Mouse (Mus musculus) hindbrain, embryonic 12.5 days (tissue): Measurements from ENCODE around the gene Bnip2. TPM values are rescaled to one million over a fixed set of nuclear protein-coding genes. Genes with fewer than 3 reads are reported as not detected.

Experiments
- ATAC-seq: fragments of 200-750 bp; cut with Nextera tagmentation; 2 replicates; pipeline ENCODE4 v1.8.0; 2017; ENCODE audit warnings: moderate TSS enrichment; ENCODE audit not compliant: low FRiP score
- H3K27ac ChIP-seq: fragments of 300-500 bp; sonication (generic); 2 replicates; pipeline ENCODE4 v1.5.1; 2016; ENCODE audit warnings: mild to moderate bottlenecking
- H3K27me3 ChIP-seq: fragments of 300-500 bp; sonication (generic); 2 replicates; pipeline ENCODE4 v1.6.1; 2016; ENCODE audit warnings: mild to moderate bottlenecking
- H3K36me3 ChIP-seq: fragments of 300-500 bp; sonication (generic); 2 replicates; pipeline ENCODE4 v1.6.1; 2016; ENCODE audit warnings: mild to moderate bottlenecking
- H3K4me1 ChIP-seq: fragments of 300-500 bp; sonication (generic); 2 replicates; pipeline ENCODE4 v1.6.1; 2016
- H3K4me2 ChIP-seq: fragments of 300-500 bp; sonication (generic); replicated peaks from 2 replicates; pipeline ENCODE4 v1.6.1; 2016; ENCODE audit warnings: mild to moderate bottlenecking
- H3K4me3 ChIP-seq: fragments of 300-500 bp; sonication (generic); 2 replicates; pipeline ENCODE4 v1.5.1; 2016; ENCODE audit warnings: mild to moderate bottlenecking
- H3K9ac ChIP-seq: fragments of 300-500 bp; sonication (generic); 2 replicates; pipeline ENCODE4 v1.6.1; 2016; ENCODE audit warnings: mild to moderate bottlenecking, moderate library complexity
- H3K9me3 ChIP-seq: fragments of 300-500 bp; sonication (generic); replicated peaks from 2 replicates; pipeline ENCODE4 v1.6.1; 2016; ENCODE audit warnings: mild to moderate bottlenecking
- WGBS: fragments of 180-500 bp; shearing (Covaris S2); methylation state at CpG from one replicate; pipeline ENCODE4 v1.1.7; 2016; 5-methylcytosine and 5-hydroxymethylcytosine counted together
- polyA plus RNA-seq: library from polyadenylated mRNA; unstranded; fragments of >200 nt; fragmentation: Nextera tagmentation; extraction: Ambion mirVana; gene quantifications from 2 replicates; pipeline ENCODE4 v1.2.1, GENCODE M21; 2016

Gene Bnip2
- polyA plus RNA-seq, 1 experiment from 2014 or later = 109 TPM

DNA sequence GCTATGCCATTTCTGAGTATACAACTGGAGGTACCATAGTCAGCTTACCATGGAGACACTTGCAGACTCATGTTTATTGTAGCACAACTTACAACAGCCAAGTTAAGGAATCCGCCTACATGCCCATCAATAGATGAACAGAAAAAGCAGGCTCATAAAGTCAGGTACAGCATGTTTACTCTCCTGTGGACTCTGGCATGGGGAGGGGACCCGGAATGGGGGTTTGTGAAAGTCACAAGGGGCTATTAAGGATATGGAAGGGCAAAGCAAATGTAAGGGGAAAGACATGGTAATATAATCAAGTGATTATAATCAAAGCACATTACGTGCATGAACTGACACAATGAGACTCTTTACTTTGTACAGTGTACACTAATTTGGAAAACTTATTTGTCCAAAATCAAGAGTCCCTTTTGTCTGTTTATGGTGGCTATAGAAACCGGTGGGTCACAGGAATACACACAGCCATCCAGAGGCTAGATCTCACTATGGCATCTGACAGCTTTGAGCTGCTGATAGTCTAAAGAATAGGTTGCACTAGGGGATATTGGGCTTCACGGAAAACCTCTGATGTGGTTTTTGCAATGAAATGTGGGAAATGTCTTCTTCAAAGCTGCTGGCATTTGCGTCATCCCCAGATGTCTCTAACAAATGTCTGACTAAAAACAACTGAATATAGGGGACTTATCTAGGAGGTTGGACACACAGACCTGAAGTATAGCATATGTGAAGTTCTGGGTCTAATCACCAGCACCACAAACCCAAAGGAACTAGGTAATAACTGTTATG is 50.5 kb downstream of the Bnip2 start:
- Histone ChIP-seq H3K27me3 (no peaks in the 10 kb centered on the region), H3K4me1 (no peaks in the 10 kb centered on the region), H3K27ac (no peak overlapping the region), H3K4me3 (no peak overlapping the region), H3K9ac (no peak overlapping the region), H3K4me2 (no peak overlapping the region), H3K36me3 (no peaks in the 10 kb centered on the region), H3K9me3 (no peaks in the 10 kb centered on the region)
- 88% methylated on average over 6 of the region's 6 CpGs for WGBS
- ATAC-seq = no peak

DNA sequence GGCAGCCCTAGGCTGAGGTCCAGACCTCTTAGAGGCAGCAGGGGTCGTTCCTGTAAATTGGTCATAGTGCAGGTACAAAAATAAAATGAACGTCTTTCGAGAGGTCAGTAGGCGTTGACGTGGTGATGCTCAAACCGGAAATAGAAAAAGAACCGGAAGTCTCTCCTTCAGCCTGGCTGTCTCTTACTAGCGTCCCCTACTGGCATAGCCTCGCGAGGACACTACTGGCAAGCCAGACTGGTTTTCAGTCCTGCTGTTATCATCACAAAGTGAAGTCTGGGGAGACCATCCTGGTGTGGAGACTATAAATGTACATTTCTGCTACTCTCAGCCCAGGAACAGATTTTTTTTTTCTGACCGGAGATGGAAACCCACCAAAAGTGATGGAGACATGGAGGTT is 51.3 kb downstream of the Bnip2 start:
- 88% methylated on average over 11 of the region's 11 CpGs for WGBS
- no peaks in the 10 kb centered on the region for H3K36me3 ChIP-seq
- no peaks in the 10 kb centered on the region for H3K27me3 ChIP-seq
- H3K27ac ChIP-seq = no peak overlapping the region
- no peak for ATAC-seq
- no peaks in the 10 kb centered on the region for H3K4me1 ChIP-seq
- no peak overlapping the region for H3K4me2 ChIP-seq
- no peaks in the 10 kb centered on the region for H3K9me3 ChIP-seq
- H3K9ac ChIP-seq = no peak overlapping the region
- H3K4me3 ChIP-seq = no peak overlapping the region

DNA sequence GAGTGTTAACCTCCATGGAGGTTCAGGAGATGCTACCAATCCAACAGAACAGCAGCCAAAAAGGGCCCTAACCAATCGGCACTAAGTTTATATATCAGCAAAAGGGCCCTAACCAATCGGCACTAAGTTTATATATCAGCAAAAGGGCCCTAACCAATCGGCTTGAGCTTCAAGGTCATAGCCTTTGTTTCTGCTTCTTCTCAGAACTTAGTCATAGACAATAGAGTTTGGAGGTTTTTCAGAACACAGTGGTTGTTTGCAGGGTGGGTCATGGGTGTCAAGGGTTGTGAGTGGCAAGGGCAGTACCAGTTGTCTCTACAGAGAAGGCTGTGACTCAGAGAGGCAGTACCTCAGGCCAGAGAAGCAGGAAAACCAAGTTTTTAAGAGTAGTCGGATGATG is 52.9 kb downstream of the Bnip2 start:
- Histone ChIP-seq H3K4me1 (no peaks in the 10 kb centered on the region), H3K27me3 (no peaks in the 10 kb centered on the region), H3K9me3 (no peaks in the 10 kb centered on the region), H3K4me2 (no peak overlapping the region), H3K4me3 (no peak overlapping the region), H3K9ac (no peak overlapping the region), H3K27ac (no peak overlapping the region), H3K36me3 (no peaks in the 10 kb centered on the region)
- WGBS = 89% methylated on average over 4 of the region's 4 CpGs
- ATAC-seq = no peak

DNA sequence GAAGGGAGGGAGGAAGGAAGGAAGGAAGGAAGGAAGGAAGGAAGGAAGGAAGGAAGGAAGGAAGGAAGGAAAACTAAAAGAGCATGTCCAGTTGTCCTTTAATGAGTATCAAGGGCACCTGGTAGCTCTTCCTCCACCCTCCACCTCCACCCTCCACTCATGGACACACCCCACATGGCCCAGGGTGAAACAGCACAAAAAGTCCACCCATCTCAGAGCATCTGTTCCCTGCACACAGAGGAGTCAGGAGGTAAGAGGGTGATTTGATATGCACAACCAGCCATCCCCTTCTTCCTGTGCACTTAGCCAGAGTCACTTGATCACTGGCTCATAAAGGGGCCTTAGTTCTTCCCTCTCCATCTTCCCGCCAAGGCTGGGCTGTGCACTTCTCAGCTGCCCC is 53.7 kb downstream of the Bnip2 start:
- no peaks in the 10 kb centered on the region for H3K27me3 ChIP-seq
- no peaks in the 10 kb centered on the region for H3K9me3 ChIP-seq
- H3K4me3 ChIP-seq = no peak overlapping the region
- H3K9ac ChIP-seq = no peak overlapping the region
- no peak overlapping the region for H3K27ac ChIP-seq
- H3K36me3 ChIP-seq = no peaks in the 10 kb centered on the region
- H3K4me1 ChIP-seq = peaks cover 3% of the 10 kb centered on the region; the same call in 1 of the 2 replicates
- H3K4me2 ChIP-seq = no peak overlapping the region
- 61% methylated on average over 1 of the region's 1 CpGs for WGBS
- ATAC-seq = no peak

DNA sequence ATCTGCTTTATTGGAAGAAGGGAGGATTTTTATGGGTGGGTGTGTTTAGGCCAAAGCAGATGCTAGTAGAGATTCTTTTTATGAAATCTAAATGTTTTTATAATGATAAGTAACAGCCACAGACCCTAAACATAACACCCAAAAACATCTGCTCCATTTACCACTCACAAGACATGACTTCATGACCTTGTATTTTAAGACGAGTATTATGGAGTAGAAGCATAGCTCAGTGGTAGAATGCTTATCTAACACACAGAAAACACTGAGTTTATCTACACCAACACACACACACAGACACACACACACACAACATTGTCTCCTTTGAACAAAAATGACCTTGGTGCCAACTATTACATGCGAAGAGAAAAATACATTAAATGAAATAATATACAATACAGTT is 55.6 kb downstream of the Bnip2 start:
- H3K36me3 ChIP-seq = no peaks in the 10 kb centered on the region
- H3K9me3 ChIP-seq = no peaks in the 10 kb centered on the region
- no peaks in the 10 kb centered on the region for H3K27me3 ChIP-seq
- no peak overlapping the region for H3K4me2 ChIP-seq
- peaks cover 11% of the 10 kb centered on the region for H3K4me1 ChIP-seq
- no peak overlapping the region for H3K4me3 ChIP-seq
- H3K27ac ChIP-seq = no peak overlapping the region
- no peak for ATAC-seq
- 88% methylated on average over 2 of the region's 2 CpGs for WGBS
- no peak overlapping the region for H3K9ac ChIP-seq

DNA sequence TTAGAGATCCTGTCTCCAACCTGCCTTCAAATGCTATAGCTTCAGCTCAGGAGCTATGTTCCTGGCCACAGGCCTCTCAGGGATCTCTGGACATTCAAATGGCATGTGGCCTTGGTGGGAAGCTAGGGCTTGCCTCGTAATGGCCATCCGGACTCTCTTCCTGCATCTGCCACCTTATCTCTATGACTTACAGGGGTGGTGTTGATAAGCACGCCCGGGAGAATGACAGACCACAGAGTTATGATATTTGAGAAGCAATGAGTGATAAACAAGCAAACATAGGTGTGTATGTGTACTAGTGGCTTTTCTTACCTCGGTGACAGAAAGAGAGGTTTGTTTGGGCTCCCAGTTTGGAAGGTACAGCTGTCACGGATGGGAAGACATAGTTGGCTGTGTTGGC is 57.0 kb downstream of the Bnip2 start:
- no peak for ATAC-seq
- no peak overlapping the region for H3K9ac ChIP-seq
- no peak overlapping the region for H3K4me3 ChIP-seq
- H3K4me1 ChIP-seq = peaks cover 15% of the 10 kb centered on the region
- no peaks in the 10 kb centered on the region for H3K36me3 ChIP-seq
- H3K27ac ChIP-seq = no peak overlapping the region
- H3K9me3 ChIP-seq = no peaks in the 10 kb centered on the region
- H3K27me3 ChIP-seq = no peaks in the 10 kb centered on the region
- 94% methylated on average over 6 of the region's 6 CpGs for WGBS
- no peak overlapping the region for H3K4me2 ChIP-seq

DNA sequence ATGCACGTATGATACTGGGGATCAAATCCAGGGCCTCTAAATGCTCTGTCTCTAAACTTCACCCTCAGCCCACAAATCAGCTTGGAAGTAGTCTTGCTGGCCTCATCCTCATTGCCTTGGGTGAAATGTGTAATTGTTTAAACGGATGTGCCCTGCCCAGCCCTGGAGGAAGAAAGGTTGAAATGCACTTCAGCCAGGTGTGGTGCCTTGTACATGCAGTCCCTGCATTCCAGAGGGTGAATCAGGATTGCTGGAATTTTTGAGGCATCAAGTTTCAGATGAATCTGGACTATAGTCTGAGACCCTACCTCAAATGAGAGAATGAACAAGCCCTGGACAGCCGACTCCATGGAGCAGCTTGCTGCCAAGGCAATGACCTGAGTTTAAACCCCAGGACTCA is 58.6 kb downstream of the Bnip2 start:
- Histone ChIP-seq H3K9ac (no peak overlapping the region), H3K36me3 (no peaks in the 10 kb centered on the region), H3K27me3 (no peaks in the 10 kb centered on the region), H3K4me2 (no peak overlapping the region), H3K9me3 (no peaks in the 10 kb centered on the region), H3K4me3 (no peak overlapping the region), H3K27ac (no peak overlapping the region), H3K4me1 (peaks cover 15% of the 10 kb centered on the region)
- ATAC-seq = no peak
- WGBS = 58% methylated on average over 3 of the region's 3 CpGs

DNA sequence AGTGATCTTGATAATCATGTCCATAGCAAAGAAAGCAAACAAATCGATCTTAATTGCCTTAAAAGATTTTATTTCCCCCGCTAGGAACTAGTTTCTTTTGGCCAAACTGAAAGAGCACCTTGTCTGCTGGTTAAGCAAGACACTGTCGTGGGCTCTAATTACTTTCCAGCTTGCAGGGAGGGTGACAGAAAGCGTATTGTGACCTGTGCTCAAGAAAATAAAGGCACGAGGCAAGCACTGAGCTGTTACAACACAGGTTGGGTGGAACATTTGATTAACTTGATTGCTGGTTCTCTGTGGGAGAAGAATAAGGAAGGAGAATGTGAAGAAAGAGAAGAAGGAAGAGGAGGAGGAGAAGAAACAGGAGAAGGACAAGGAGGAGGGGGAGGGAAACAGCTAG is 59.0 kb downstream of the Bnip2 start:
- WGBS = 50% methylated on average over 5 of the region's 5 CpGs
- Histone ChIP-seq H3K27ac (no peak overlapping the region), H3K4me2 (no peak overlapping the region), H3K9ac (no peak overlapping the region), H3K27me3 (no peaks in the 10 kb centered on the region), H3K9me3 (no peaks in the 10 kb centered on the region), H3K4me3 (no peak overlapping the region), H3K4me1 (peaks cover 15% of the 10 kb centered on the region), H3K36me3 (no peaks in the 10 kb centered on the region)
- ATAC-seq = no peak

DNA sequence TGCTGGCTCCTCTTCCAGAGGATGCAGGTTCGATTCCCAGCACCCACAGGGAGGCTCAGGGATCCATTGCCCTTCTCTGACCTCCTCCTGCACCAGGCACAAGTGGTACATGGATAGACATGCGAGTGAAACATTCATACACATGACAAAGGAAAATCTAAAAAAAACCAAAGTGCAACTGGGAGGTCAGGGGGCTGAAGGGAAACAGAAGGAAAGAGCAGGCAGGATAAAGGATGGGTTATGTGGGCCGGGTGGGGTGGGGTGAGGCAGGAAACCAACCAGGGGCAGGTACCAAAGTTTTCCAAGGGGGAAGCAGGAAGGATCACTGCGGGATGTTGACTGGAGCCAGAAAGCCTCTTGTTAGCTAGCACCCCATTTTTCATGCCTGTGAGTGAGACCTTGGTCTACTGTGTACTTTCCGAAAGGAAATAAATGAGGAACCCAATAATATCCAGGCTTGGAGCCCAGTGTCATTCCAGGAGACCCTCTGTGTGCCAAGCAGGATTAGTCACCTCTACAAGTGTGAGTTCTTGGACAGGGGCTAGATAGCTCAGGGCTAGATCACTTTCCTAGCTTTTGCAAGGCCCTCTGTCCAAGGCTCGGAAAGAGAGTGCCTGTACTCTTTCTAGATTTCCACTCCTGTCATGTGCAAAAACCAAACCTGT is 59.6 kb downstream of the Bnip2 start:
- H3K4me1 ChIP-seq = peaks cover 15% of the 10 kb centered on the region
- no peak overlapping the region for H3K9ac ChIP-seq
- H3K27ac ChIP-seq = no peak overlapping the region
- WGBS = 60% methylated on average over 6 of the region's 6 CpGs
- H3K9me3 ChIP-seq = no peaks in the 10 kb centered on the region
- no peaks in the 10 kb centered on the region for H3K36me3 ChIP-seq
- H3K4me2 ChIP-seq = no peak overlapping the region
- H3K4me3 ChIP-seq = no peak overlapping the region
- H3K27me3 ChIP-seq = no peaks in the 10 kb centered on the region
- ATAC-seq = no peak

DNA sequence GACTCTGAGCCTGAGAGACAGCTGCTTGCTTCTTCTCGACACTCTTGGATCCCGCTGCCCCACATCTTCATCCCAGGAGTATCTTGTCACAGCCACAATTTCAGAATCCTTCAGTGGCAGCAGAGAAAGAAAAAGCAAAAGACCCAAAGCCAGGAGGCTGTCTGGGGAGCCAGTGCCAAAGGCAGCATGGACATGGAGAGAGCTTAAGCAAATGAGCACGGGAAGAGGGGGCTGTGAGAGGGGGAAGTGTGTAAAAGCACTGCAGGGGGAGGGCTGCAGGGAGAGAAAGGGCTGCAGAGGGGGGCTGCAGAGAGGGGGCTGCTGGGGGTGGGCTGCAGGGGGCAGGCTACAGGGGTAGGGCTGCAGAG is 60.1 kb downstream of the Bnip2 start:
- Histone ChIP-seq H3K4me2 (no peak overlapping the region), H3K27ac (no peak overlapping the region), H3K9ac (no peak overlapping the region), H3K27me3 (no peaks in the 10 kb centered on the region), H3K4me3 (no peak overlapping the region), H3K36me3 (no peaks in the 10 kb centered on the region), H3K9me3 (no peaks in the 10 kb centered on the region), H3K4me1 (peaks cover 15% of the 10 kb centered on the region)
- ATAC-seq = no peak
- 27% methylated on average over 3 of the region's 3 CpGs for WGBS

DNA sequence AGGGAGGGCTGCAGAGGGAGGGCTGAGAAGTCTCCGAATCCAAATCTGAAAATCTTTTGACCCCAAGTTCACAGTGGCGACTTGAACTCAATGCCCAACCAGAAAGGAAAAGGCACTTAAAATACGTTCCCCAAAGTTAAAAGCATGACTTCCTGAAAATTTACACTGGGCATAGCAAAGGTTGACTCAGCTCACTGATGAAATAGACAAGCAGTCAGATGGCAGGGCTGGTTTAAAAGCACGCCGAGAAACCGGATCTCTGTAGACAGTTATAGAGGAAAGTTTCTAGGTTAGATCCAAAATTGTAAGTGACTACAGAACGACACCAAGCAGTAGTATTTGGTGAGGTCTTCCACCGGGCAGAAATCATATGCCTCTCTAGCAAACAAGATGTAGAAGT is 60.6 kb downstream of the Bnip2 start:
- 50% methylated on average over 8 of the region's 8 CpGs for WGBS
- H3K4me2 ChIP-seq = no peak overlapping the region
- H3K36me3 ChIP-seq = no peaks in the 10 kb centered on the region
- H3K9ac ChIP-seq = no peak overlapping the region
- H3K27me3 ChIP-seq = no peaks in the 10 kb centered on the region
- H3K9me3 ChIP-seq = no peaks in the 10 kb centered on the region
- no peak overlapping the region for H3K4me3 ChIP-seq
- ATAC-seq = no peak
- H3K4me1 ChIP-seq = peaks cover 15% of the 10 kb centered on the region
- H3K27ac ChIP-seq = no peak overlapping the region

DNA sequence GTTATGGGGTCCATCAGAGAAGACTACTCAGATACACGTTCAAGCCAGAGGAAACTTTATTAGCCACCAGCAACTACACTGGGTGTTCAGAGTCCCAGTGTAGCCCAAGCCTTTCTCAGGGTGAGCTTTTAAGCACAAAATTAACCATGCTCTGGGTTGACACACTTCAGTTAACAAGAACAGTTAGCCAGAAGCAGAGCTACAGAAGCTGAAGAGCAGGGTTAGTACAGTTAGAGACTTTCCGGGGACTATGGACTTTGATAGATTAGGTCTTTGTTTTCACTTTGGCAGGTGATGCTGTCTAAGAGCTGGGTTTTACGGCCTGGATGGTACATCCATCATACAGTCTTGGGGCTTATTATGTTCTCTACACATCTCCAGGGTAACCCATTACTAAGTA is 63.5 kb downstream of the Bnip2 start:
- Histone ChIP-seq H3K4me2 (no peak overlapping the region), H3K36me3 (no peaks in the 10 kb centered on the region), H3K27me3 (no peaks in the 10 kb centered on the region), H3K4me3 (no peak overlapping the region), H3K9me3 (no peaks in the 10 kb centered on the region), H3K9ac (no peak overlapping the region), H3K27ac (no peak overlapping the region), H3K4me1 (peaks cover 13% of the 10 kb centered on the region)
- no peak for ATAC-seq
- WGBS = 51% methylated on average over 3 of the region's 3 CpGs

DNA sequence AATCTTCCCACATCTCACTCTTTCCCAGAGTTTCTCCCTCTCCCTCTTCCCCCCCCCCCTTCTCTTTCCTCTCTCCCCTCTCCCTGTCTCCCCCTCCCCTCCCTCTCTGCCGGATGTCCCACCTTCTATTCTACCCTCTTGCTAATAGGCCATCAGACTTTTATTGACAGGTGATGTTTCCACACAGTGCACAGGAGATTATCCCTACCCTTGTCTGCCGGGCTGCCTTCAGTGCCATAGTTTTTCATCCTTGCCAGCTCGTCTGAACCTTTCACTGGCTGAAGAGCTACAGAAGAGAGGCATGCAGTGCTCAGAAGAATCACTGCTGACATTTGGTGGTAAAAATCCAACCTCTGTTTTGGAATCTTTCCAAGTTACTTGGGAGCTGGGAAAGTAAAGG is 64.1 kb downstream of the Bnip2 start:
- no peak overlapping the region for H3K27ac ChIP-seq
- H3K4me3 ChIP-seq = no peak overlapping the region
- ATAC-seq = no peak

More for the DNA sequence above, 64.1 kb downstream of the Bnip2 start:
- Histone ChIP-seq H3K9ac (no peak overlapping the region), H3K4me2 (no peak overlapping the region), H3K4me1 (peaks cover 10% of the 10 kb centered on the region), H3K36me3 (no peaks in the 10 kb centered on the region), H3K9me3 (no peaks in the 10 kb centered on the region), H3K27me3 (no peaks in the 10 kb centered on the region)
- 52% methylated on average over 3 of the region's 3 CpGs for WGBS
